Mouse (Mus musculus) layer of hippocampus, adult 9-11 months (tissue): Measurements from ENCODE around the gene Rcor3.
A peak's percentile ranks its signal among the peaks of the same experiment; 100 is the strongest.

Experiments
- DNase-seq: peaks from one replicate; pipeline ENCODE4 v3.0.0; 2022

The Rcor3 gene

DNA sequence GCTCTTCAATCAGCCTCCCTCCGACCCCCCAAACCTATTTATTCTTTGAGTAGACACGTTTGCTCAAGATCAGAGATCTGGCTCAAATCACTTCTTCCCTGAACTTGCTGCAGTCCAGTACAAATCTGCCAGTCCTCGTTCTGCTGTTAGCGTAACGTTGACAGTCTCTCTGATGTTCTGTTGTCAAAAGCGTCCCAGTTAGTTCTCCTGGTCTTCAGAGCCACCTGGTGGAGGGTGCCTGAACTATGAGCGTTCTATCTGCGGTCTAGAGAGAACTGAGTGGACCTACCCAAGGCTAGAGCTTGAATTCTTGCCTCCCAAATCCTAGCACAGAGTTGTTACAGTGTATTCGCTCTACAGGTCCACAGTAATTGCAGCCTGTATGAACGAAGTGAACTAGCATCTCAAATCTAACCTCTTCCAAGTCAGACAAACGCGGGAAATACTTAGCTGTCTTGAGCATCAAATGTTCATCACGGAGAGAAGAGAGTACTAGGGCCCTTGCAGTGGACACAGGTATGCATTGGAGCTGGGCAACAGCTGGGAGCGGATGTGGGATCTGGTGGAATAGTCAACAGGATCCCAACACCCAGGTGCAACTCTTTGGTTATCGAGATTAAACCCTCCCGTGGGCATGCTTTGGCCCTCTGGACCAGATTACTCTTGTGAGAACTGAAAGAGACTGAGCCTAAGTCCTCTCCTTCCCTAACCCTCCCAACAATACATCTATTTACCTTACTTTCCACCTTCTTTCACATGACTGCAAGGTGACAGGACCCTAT is 44.8 kb downstream of the Rcor3 start:
- DNase-seq, result peak; percentile 85

DNA sequence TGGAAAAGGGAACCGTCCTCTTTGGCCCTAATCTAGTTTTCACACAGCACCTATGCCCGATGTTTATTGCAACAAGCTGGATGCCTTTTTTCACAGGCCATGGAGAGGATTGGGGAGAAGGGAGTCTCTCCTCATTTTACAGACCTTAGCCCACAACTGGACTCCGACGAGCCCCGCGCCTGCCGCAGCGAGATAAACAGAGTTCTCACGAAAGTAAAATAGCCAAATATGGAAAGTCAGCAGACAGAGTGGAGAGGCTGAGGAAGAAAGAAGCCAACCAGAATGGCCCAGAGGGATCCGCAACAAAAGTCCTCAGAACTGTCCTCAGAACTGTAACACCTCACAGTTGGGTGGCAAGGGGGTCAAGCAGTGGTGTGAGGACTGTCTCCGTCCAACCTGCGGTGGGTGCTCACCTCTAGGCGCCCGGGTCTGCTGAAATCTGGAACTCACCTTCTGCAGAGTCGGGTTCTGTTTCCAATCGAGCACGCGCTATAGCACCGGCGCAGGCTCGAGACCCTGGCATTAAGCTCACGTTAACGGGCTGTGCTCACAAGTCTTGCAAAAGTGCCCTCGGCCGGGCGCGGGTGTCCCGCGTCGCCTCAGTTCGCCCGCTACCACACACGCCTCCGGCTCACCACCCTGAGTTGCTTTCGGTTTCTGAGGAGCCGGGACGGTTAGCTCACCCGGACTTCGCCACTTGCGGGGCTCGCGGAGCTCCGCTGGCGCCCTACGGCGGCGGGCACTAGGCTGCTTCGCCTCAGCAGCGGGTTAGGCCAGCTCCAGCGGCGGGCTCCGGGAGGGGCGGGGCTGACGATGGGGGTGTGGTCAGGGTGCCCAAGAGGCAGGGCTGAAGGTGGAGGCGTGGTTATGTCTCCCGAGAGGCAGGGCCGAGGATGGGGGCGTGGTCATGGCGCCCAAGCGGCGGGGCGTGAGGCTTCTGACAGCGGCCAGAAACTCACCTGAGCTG is 45.8 kb downstream of the Rcor3 start, which contains the start of gene Traf5:
Gene Traf5 (minus strand): TSS at position 754 of the 967 bp plus-strand sequence.
- peak; percentile 96 for DNase-seq

DNA sequence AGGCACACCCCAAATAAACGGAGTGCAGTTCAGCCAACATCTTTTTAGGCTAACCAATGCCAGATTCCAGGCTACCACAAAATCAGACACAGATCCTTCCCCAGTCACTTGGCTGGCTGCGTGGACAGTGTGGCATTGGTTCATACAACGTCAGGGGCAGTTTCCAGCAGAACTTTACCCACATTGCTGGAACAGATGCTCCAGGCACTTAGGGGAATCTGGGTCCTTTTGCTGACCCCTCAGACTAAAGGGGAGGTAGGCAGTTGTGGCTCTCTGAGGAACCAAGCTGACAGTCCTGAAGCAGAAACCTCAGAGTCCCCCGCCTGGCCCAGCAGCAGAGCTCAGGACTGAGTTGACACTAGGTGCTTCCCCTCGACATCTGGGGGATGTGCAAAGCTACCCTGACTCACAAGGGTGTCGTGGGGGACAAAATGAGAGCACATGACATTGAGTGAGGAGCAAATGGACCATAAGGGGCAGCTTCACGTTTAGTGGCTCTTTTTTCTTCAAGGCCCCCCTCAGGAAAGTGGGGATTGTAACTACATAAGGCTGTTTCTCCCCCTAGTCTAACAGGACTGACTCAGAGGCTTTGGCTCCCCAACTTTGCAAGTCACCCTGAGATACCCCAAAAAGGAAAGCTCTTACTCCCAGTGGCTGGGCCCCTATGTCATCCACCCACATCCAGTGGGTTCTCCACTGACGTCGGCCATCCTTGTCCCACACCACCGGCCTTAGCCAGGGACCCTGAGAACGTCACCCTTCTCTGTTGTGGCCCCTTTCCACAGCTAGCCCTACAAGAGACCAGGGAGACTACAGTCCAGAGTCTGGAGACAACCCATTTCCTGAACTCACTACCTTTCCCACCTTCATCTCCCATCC is 46.9 kb downstream of the Rcor3 start:
- DNase-seq, result no peak

DNA sequence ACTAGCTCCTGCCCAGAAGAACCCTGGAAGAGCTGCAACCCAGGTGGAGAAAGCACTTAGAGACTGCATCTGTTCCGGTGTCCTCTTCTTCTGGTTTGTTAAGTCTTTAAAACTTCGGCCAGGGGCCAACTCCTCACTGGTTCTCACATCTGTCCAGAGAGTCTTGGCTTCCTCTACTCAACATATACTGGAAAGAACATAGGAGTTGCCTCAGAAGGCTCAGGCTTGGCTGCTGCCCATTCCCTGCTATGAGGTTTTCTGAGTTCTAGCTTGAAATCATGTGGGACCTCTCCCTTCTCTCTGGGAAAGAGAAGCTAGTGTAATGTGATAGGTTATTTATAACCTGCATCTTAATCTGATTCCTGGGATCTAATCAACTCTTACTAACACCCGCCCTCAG is 47.6 kb downstream of the Rcor3 start:
- DNase-seq, result no peak

DNA sequence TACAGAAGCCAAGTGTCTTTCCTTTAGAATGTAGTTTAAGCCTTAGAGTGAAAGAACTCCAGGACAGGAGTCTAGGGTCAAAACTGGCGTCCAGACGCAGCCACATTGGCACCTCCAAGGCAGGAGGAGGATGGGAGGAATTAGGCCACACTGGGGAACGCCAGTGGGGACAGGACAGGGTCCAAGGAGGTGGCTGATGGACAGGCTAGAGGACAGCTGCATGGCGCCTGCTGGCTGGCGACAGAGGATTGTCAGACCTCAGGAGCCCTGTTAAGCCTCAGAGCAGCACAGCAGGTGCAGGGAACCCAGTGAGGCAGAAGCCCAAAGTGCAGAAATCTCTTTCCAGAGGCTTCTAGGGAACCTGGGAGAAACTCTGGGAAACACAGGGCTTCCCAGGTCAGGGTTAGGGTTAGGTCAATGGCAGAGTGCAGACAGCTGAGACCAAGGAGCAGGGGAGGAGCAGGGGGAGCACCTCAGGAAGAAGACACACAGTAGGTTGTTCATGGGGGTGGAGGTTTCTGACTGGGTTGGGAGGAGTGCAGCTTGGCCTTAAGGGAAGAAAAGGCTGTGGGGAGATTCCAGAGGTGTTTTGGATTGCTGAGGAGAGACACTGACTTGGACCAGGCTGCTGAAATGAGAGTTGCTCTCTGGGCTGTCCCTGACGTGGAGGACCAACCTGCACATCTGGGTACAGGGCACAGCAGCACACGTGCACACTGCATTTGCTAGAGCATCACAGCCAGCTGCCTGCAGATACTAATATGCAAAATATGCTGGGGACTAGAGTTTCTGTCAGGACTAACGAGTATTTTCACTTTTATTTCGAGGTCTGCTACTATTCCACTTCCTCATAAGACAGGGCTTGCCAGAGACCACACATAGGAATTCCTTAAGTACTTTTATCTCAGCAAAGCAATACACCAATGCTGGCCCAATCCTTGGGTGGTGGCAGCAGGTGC is 48.4 kb downstream of the Rcor3 start:
- no peak for DNase-seq

DNA sequence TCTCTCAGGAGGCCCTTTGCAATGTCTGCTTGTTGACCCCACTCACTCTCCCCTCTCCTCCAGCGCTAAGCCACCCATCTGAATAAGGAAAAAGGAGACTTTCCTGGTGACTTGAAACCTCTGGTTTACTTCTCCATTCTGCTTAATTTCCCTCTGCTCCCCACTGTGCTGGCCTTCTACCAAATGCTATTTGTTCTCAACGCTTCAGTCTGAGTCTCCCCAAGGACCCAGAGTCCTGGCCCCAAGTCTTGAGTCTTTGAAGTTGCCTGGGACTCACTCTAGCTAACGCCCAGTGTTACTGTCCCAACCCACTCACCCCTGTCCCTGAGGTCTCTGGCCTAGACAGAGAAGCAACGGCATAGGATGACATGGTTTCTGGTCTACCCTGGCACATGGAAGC is 49.9 kb downstream of the Rcor3 start:
- DNase-seq, result no peak

DNA sequence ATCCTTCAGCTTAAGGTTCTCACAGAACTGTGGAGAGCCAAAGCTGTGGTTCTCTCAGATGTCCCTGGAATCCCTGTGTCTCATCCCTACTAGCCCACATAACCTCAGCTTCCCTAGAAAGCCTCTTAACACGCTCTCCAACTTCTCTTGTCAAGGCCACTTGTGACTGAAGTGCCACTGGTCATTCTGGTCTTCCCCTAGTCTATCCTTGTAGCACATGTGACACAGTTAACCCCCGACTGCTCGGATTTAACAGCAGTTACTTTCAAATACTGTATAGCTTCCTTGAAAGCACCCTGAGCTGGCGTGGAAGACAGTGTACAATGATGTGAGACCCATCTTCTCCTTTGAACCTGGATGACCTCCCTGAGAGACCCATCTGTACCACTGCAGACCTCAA is 50.8 kb downstream of the Rcor3 start:
- no peak for DNase-seq

DNA sequence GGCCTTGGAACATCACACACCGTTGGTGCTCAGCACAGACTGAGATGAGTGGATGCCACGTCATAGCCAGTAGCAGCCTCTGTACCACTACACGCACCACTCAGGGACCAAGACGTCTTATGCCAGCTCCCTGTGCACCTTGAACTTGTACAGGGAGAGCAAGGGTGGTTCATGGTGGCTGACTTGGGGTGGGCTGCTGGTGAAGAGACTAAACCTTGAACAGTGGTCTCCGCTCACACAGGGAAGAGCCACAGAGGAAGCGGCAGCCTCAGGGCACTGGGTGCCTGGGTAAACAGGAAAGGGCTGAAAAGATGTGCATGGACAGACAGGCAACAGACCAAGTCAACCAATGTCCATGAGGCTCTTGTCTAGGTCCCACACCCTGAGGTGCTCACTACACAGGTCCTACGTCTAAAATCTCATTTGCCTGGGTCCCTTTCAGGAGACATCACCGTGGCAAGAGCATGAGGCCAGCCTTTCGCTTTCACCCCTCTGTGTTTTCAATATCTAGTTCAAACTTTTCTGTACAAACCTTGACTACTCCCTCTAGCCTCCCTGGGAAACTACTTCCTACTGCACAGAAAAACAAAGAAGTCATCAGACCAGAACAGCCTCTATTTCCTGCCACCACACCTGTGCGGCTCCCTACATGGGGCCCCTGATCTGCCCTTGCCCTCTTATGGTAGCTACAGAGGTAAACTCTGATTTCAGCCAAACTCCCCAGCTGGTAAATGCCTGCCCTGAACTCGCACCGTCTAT is 51.4 kb downstream of the Rcor3 start:
- DNase-seq, result no peak

DNA sequence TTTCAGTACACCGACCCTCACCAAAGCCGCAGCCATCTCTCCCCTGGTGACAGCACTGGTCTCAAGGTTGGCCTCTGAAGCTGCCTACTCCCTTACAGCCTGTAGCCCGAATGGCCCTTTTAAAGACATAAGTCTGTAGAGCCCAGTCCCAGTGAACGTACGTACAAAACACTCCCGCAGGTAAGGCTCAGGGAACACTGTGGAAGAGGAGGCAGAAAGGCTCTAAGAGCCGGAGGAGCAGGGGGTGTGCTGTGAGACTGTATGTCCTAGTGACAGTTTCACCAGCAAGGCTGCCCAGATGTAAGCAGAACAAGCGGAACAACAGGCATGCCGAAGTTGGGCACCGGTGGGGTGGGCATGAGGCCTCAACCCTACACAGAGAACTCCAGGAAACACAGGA is 52.6 kb downstream of the Rcor3 start:
- DNase-seq, result no peak

DNA sequence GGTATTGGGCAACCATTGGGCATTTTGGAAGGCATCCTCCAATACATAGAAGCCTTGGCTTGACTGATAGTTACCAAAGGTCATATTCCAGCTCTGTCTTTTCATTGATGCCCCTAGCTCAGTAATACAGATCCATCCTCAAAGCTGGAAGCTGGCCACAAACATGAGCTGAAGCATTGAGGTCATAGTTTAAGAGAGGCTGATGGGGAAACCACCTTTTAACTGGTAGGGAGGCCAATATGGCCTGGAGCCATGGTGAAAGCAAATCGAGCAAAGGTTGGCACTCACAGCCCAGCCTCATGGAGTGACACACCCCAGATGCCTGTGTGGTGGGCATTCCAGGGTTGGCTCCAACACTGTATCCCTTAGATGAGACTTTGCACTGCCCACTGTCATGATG is 55.2 kb downstream of the Rcor3 start:
- no peak for DNase-seq

DNA sequence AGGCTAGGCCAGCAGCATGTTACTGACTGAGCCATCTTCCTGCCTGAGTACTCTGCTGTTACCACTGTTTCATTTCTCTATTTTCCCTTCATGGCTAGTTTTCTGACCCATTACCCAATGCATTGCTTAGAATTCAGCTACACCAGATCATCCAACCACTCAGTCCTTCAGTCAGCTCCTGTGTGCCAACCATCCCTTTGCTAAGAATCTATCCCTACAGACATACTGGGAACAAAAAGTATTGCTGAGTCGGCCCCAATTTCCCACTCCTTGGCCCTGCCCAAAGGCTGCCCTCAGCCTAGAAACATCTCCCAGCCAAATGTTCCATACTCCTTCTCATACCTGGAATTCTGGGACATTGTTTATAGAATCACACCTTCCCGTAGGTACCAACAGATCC is 56.7 kb downstream of the Rcor3 start:
- no peak for DNase-seq

DNA sequence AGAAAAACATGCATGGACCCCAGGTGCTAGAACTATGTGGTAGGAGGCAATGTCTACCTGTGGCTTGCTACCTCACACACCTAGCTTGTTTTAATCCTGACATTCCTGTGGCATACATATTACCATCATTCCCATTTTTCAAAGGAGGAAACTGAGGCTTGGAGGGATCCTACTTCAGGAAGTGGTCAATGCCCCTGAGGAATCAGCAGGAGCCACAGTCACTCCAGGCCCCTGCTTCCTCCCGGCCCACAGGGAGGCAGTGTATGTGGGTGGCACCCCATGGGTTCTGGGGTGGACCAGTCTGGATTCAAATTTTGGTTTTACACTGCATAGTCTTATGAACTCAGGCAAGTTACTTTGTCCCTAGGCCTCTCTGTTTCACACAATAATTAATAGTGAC is 58.7 kb downstream of the Rcor3 start:
- DNase-seq, result no peak

DNA sequence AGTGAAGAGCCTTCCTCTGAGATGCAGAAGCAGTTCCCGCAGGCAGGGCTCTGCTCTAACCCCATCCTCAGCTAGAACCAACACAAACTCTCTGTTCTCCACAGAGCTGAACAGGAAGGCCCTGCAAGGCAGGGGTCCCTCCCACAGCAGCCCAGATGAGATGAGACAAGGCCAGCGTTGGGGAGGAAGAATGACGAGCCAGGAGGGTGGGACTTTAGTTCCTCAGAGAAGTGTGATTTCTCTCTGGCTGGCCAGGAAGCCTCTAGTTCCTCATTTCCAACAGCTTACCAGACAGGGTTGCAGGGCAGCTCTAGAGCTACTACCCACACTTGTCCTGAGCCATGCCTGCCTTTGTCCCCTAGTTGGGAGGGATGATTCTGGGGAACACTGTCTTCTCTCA is 59.5 kb downstream of the Rcor3 start:
- peak; percentile 80 for DNase-seq

DNA sequence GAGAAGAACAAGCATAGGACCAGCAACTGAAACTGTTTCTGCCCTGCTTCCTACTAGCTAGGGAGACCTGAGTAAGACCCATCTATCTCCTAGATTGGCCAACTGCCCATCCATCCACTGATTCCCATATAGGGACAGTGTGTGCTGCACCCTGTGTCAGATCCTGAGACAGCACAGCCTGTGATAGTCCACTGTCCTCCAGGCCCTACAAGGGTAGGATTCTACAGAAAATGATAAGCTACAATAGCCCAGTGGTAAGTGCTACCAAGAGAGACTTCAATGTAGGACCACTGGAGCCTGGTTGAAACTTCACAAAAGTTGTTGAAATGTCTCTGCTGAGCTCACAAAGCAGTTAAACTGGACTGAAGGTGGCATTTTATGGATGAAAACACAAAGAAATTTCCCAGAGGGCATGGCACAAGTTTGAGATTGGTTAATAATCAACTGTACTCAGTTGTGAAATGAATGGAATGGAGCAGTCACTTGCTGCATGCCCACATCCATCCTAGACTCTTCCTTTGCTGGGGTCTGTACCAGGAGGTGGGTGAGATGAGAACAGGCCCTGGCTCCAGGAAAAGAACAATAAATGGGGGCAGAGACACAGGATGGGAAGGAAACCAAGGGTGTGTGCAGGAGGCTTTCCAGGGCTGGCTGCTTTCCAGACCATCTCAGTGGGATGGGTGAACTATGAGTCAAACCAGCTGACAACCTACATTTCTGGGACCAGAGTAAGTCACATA is 60.9 kb downstream of the Rcor3 start:
- peak; percentile 42 for DNase-seq

DNA sequence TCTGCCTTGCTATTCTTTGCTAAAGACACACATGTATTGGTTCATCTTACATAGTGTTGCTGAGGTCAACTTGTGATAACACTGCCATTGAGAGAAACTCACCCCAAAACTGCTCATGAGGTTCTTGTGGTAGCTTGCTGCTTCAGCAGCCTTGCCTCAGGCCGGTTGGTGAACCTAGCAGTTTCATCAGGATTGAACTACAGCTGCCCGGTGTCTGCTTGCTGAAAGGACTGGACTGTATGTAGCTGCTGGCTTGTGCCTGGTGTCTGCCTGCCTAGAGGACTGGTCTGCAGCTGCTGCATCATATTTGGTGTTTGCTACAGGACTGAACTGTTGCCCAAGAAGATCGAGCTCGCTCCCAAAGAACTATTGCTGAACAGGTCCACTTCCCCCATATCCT is 61.8 kb downstream of the Rcor3 start:
- no peak for DNase-seq

DNA sequence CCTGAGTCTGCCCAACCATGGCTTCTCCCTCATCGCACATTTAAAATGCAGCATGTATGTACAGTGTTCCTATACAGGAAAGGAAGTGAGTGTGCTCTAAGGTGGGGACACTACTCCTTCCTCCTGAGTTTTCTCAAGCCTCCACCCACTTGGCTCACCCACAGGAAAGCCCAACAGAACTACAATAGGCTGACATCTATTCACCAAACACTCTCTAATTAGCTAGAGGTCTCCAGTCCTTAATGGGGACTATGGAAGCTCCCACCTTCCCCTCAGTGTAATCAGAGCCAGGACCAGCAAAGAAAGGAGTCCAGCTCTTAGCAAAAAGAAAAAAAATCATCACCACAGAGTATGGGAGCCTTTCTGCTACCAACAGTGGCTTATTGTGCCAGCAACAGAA is 63.0 kb downstream of the Rcor3 start:
- no peak for DNase-seq

DNA sequence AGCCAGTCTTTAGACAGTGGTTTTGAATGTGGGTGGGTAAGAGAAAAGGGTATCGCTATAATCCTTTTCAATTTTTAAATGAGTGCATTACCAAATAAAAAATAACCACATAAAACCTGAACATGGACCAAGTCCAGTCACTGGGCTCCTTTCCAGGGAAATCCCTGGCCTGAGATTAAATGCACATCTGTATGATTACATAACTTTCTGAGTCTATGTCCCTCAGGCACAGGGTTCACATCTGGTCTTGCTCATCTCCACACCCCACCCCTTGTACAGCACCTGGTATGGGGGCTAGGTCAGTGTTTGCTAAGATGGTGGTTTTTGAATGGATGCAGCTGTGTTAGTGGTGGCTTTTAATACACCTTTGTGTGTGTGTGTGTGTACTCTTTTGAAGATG is 65.4 kb downstream of the Rcor3 start:
- no peak for DNase-seq

DNA sequence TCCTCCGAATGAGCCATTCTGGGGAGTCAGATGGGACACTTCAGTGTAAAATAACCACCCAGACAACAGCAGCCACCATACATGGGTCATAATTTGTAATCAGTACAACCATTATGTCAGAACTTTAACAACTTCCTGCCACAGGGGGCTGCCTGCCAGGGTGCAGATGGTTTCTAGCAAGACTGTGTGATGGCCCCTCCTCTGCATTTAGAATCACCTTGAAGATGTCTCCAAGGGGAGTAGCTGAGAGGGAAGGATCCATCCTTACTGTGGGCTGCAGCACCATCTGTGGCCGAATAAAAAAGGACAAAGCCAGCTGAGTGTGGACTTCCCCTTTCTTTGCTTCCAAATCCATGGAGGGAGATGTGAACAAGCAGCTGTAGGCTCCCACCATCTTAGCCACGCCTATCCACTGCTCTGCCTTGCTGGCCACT is 67.2 kb downstream of the Rcor3 start:
- no peak for DNase-seq

DNA sequence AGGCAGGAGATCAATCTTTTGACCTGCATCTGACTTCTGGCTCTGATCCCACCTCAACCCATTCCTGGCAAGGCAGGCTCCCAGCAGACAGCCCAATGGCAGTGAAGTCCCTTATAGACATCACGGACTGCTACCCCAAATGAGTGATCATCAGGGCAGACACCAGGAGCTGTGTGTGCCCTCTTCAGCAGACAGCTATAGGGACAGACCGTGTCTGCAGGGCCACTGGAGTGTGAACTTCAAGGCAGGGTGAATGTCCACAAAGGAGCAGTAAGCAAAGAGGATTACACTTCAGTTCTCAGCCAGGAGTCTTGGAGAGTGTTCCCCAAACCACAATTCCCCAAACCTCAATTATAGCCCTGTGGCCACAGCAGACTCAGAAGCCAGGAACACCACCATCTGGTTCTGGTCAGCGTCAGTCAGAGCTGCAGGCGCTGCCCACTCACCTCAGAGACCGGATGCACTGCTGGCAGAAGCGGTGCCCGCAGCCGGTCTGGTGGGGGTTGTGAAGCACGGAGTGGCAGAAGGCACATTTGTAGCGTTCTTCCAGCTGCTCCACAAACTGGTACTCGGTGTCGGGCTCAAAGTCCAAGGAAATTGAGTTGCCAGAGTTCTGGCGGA is 67.8 kb downstream of the Rcor3 start:
- DNase-seq, result no peak

DNA sequence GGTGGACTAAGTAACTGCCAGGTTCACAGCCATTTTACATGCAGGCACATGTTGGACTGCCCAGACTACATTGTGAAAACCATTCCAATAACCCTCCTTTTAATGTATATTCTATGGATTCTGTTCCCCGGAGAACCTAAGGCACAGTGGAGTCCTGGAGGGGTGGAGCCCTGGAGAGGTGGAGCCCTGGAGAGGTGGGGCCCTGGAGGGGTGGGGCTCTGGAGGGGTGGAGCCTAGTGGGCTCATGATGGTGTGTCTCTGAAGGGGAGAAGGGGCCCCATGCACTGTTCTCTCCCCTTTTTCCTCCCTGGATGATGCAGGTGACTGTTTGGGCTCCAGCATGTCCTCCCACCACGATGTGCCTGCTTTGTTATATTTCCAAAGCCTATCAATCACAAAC is 69.7 kb downstream of the Rcor3 start:
- no peak for DNase-seq
